Comparison of ENCODE assay signal across 8 mouse cellular contexts in genomic region chr12:85373591-85374560, GRCm38 (mm10). TPM values are rescaled to one million over a fixed set of nuclear protein-coding genes. Genes with fewer than 3 reads are reported as not detected.
DNase-seq lines count a peak whose midpoint lies in the region; ATAC-seq and TF ChIP-seq lines count a peak whose summit lies in the region.

No protein-coding gene starts in this region.

- TF ChIP-seq RAD21 in CH12.LX (IDR thresholded peaks at IDR 0.05; ENCODE audit: low read depth, low read length): no peak

- H3K27me3 ChIP-seq in CH12.LX (replicated peaks): no peaks in the 10 kb centered on the region
- no peaks in the 10 kb centered on the region for H3K27me3 ChIP-seq in heart, embryonic 15.5 days
- no peaks in the 10 kb centered on the region for H3K27me3 ChIP-seq in neural tube, embryonic 14.5 days (ENCODE audit: control insufficient read depth, insufficient read depth, low read length)

- peaks cover 4 to 34% of the 10 kb centered on the region in 2 experiments for H3K4me1 ChIP-seq in CH12.LX (ENCODE audit: control insufficient read depth in 1 of 2, insufficient read depth in 2 of 2)
- H3K4me1 ChIP-seq in brown adipose tissue, adult 24 weeks (ENCODE audit: control insufficient read depth, insufficient read depth, insufficient read length, low read length): peaks cover 8% of the 10 kb centered on the region
- peaks cover 28% of the 10 kb centered on the region for H3K4me1 ChIP-seq in heart, embryonic 15.5 days (replicated peaks)
- peaks cover 3% of the 10 kb centered on the region; the same call in 1 of the 2 replicates for H3K4me1 ChIP-seq in lung, adult 2 months (ENCODE audit: control insufficient read depth, insufficient read depth, low read length)
- peaks cover 19% of the 10 kb centered on the region for H3K4me1 ChIP-seq in neural tube, embryonic 14.5 days (ENCODE audit: control insufficient read depth, insufficient read depth, low read length)

- dilution Hi-C loops in CH12.LX (cut with MboI; ENCODE audit: extremely low pct_ligation_motif_present, extremely low pct_unique_long_range_greater_than_20kb, low sequenced_read_pairs): no loop called here

- peak overlapping the region; percentile 51 for H3K4me2 ChIP-seq in CH12.LX (ENCODE audit: insufficient read depth, low read depth, poor library complexity, severe bottlenecking)
- H3K4me2 ChIP-seq in heart, embryonic 15.5 days: peak overlapping the region; percentile 64
- peak overlapping the region; percentile 90 for H3K4me2 ChIP-seq in neural tube, embryonic 14.5 days (ENCODE audit: low read depth, low read length)

- DNase-seq in CH12.LX (ENCODE audit: extremely low read depth): peak; percentile 38
- DNase-seq in kidney, postnatal 14 days: peak; percentile 81
- DNase-seq in lung, adult 2 months: no peak
- DNase-seq in testis, postnatal 10 days (ENCODE audit: low spot score): peak; percentile 81

- H3K27ac ChIP-seq in CH12.LX (ENCODE audit: insufficient read depth, low read depth): peak overlapping the region; percentile 56
- peak overlapping the region; percentile 93 for H3K27ac ChIP-seq in brown adipose tissue, adult 24 weeks (replicated peaks; ENCODE audit: low read depth, low read length)
- peak overlapping the region; percentile 90 for H3K27ac ChIP-seq in heart, embryonic 15.5 days
- peak overlapping the region; percentile 83 for H3K27ac ChIP-seq in neural tube, embryonic 14.5 days (ENCODE audit: low read depth, low read length)

- TF ChIP-seq EP300 in CH12.LX (IDR thresholded peaks at IDR 0.05; ENCODE audit: low read length): no peak

- in situ Hi-C loops in CH12.LX (cut with MboI; ENCODE audit: low pct_ligation_motif_present, low pct_unique_long_range_greater_than_20kb, low sequenced_read_pairs): loop anchor here (10.0 kb wide), 1 partner anchor 111 kb away; no protein-coding TSS in a partner anchor

- peak; percentile 60; the same call in 1 of the 2 replicates for TF ChIP-seq POLR2A in CH12.LX (IDR thresholded peaks at IDR 0.05; ENCODE audit: low read depth, low read length)
- TF ChIP-seq POLR2A in lung, adult 2 months (IDR thresholded peaks at IDR 0.05; ENCODE audit: borderline replicate concordance, extremely low read depth, low read depth, low read length): peak; percentile 41; the same call in 1 of the 2 replicates

- ATAC-seq in erythroid progenitor cell, adult 5-6 weeks (replicated peaks; ENCODE audit: low FRiP score, poor library complexity, severe bottlenecking): peak; percentile 84
- peak; percentile 74 for ATAC-seq in heart, embryonic 15.5 days (replicated peaks; ENCODE audit: insufficient number of reproducible peaks, insufficient read depth, low FRiP score, low read depth)
- ATAC-seq in neural tube, embryonic 14.5 days (ENCODE audit: low read depth): peak; percentile 80

- 1% methylated on average over 50 of the region's 53 CpGs for WGBS in heart, embryonic 15.5 days
- WGBS in lung, adult 2 months: 1% methylated on average over 50 of the region's 53 CpGs
- WGBS in neural tube, embryonic 14.5 days: 2% methylated on average over 44 of the region's 53 CpGs

- peak overlapping the region; percentile 86 for H3K9ac ChIP-seq in CH12.LX (ENCODE audit: insufficient read depth, low read depth)
- H3K9ac ChIP-seq in heart, embryonic 15.5 days: peak overlapping the region; percentile 94
- H3K9ac ChIP-seq in neural tube, embryonic 14.5 days (replicated peaks; ENCODE audit: low read depth, low read length): peak overlapping the region; percentile 80

- H3K79me2 ChIP-seq in CH12.LX (replicated peaks; ENCODE audit: control insufficient read depth, extremely low read depth, insufficient read depth, poor library complexity, severe bottlenecking): peaks cover 55% of the 10 kb centered on the region

- H3K9me3 ChIP-seq in CH12.LX (replicated peaks; ENCODE audit: low read length): no peaks in the 10 kb centered on the region
- no peaks in the 10 kb centered on the region for H3K9me3 ChIP-seq in heart, embryonic 15.5 days (replicated peaks)
- H3K9me3 ChIP-seq in neural tube, embryonic 14.5 days (ENCODE audit: control insufficient read depth, low read length): no peaks in the 10 kb centered on the region

- H3K4me3 ChIP-seq in CH12.LX (replicated peaks in 1 of 3; ENCODE audit: low read depth in 2 of 3, low read length in 2 of 3, poor library complexity in 1 of 3): peak overlapping the region; percentile 90 to 91 (median 91)
- H3K4me3 ChIP-seq in brown adipose tissue, adult 24 weeks (ENCODE audit: insufficient read depth, low read depth, low read length): peak overlapping the region; percentile 72
- H3K4me3 ChIP-seq in heart, embryonic 15.5 days: peak overlapping the region; percentile 88
- H3K4me3 ChIP-seq in lung, adult 2 months (replicated peaks; ENCODE audit: extremely low read depth, low read depth, low read length): peak overlapping the region; percentile 63
- H3K4me3 ChIP-seq in neural tube, embryonic 14.5 days (ENCODE audit: low read depth, low read length): peak overlapping the region; percentile 85

- peaks cover 0 to 10% of the 10 kb centered on the region in 2 experiments for H3K36me3 ChIP-seq in CH12.LX (replicated peaks in 1 of 2; ENCODE audit: control insufficient read depth in 1 of 2, insufficient read depth in 1 of 2, low read length in 1 of 2)
- H3K36me3 ChIP-seq in heart, embryonic 15.5 days: no peaks in the 10 kb centered on the region
- no peaks in the 10 kb centered on the region for H3K36me3 ChIP-seq in neural tube, embryonic 14.5 days (ENCODE audit: control insufficient read depth, insufficient read depth, low read length)

- TF ChIP-seq CTCF in CH12.LX (conservative IDR thresholded peaks at IDR 0.05 in 1 of 2, IDR thresholded peaks at IDR 0.05 in 1 of 2; ENCODE audit: low read depth in 2 of 2, low read length in 2 of 2): no peak
- TF ChIP-seq CTCF in lung, adult 2 months (IDR thresholded peaks at IDR 0.05; ENCODE audit: insufficient read depth, low read length): no peak

TF ChIP-seq in CH12.LX, 34 proteins besides CTCF, POLR2A, EP300 and RAD21:
- TF ChIP-seq TCF12 (IDR thresholded peaks at IDR 0.05; ENCODE audit: low read depth, low read length): 0 out of 2 replicates have a peak, but pooled peaks have one; percentile 22
- TF ChIP-seq POLR2AphosphoS2 (IDR thresholded peaks at IDR 0.05; ENCODE audit: low read depth, low read length): no peak

RNA-seq across cellular contexts. Expression of gene Tmed10, which starts 0.8 kb away (rescaled TPM):
- total RNA-seq in CH12.LX (2012; rRNA removed) (70.2 and 73.8 TPM in 2 replicates), CH12.LX (2014; rRNA removed) (59.8 and 60.0 TPM in 2 replicates)
- 211 and 216 TPM in 2 replicates for polyA plus RNA-seq in CH12.LX (2012; ENCODE audit: insufficient read length, low read depth)
- 96.7 and 126 TPM in 2 replicates for polyA plus RNA-seq in brown adipose tissue, adult 24 weeks (2012; ENCODE audit: insufficient read depth, insufficient read length, missing spikeins)
- total RNA-seq in erythroid progenitor cell, adult 5-6 weeks (2015; ENCODE audit: low replicate concordance): 85.9 and 101 TPM in 2 replicates
- total RNA-seq in erythroid progenitor cell, adult 5-6 weeks (2017; ENCODE audit: low replicate concordance): 65.6 and 71.7 TPM in 2 replicates
- polyA plus RNA-seq in heart, embryonic 15.5 days (2015; fragmentation: Nextera tagmentation; extraction: Ambion mirVana): 240 and 248 TPM in 2 replicates
- 227 and 239 TPM in 2 replicates for polyA plus RNA-seq in lung, adult 2 months (2012; rRNA removed)
- 209 and 238 TPM in 2 replicates for polyA plus RNA-seq in neural tube, embryonic 14.5 days (2014; fragmentation: Nextera tagmentation; extraction: Ambion mirVana)

RNA-seq across cellular contexts. Expression of gene Nek9, which starts 34.7 kb away (rescaled TPM):
- total RNA-seq in CH12.LX (2012; rRNA removed) (23.5 and 27.4 TPM in 2 replicates), CH12.LX (2014; rRNA removed) (12.7 and 15.6 TPM in 2 replicates)
- 30.9 and 32.0 TPM in 2 replicates for polyA plus RNA-seq in CH12.LX (2012; ENCODE audit: insufficient read length, low read depth)
- 29.5 and 38.8 TPM in 2 replicates for polyA plus RNA-seq in brown adipose tissue, adult 24 weeks (2012; ENCODE audit: insufficient read depth, insufficient read length, missing spikeins)
- 9.0 and 17.2 TPM in 2 replicates for total RNA-seq in erythroid progenitor cell, adult 5-6 weeks (2015; ENCODE audit: low replicate concordance)
- total RNA-seq in erythroid progenitor cell, adult 5-6 weeks (2017; ENCODE audit: low replicate concordance): 7.9 and 15.5 TPM in 2 replicates
- polyA plus RNA-seq in heart, embryonic 15.5 days (2015; fragmentation: Nextera tagmentation; extraction: Ambion mirVana): 16.4 and 21.3 TPM in 2 replicates
- polyA plus RNA-seq in lung, adult 2 months (2012; rRNA removed): 32.7 and 39.7 TPM in 2 replicates
- polyA plus RNA-seq in neural tube, embryonic 14.5 days (2014; fragmentation: Nextera tagmentation; extraction: Ambion mirVana): 8.9 and 10.0 TPM in 2 replicates
